Mouse (Mus musculus) brain, embryonic 14.5 days (tissue): Measurements from ENCODE around the gene Rcn1.

Source experiments
- CTCF ChIP-seq: fragments of 200-500 bp; IDR thresholded peaks from 2 replicates; pipeline ENCODE4 v1.5.1; 2012; ENCODE audit warnings: inconsistent platforms, mild to moderate bottlenecking, moderate library complexity, borderline replicate concordance; ENCODE audit not compliant: insufficient read depth, insufficient read length; ENCODE audit errors: extremely low read depth
- POLR2A ChIP-seq: fragments of 200-500 bp; IDR thresholded peaks from 2 replicates; pipeline ENCODE4 v1.6.1; 2012; ENCODE audit warnings: mild to moderate bottlenecking, inconsistent platforms, borderline replicate concordance; ENCODE audit not compliant: poor library complexity, insufficient read depth, insufficient read length, severe bottlenecking; ENCODE audit errors: extremely low read depth

- TF ChIP-seq CTCF (peak; percentile 39; the same call in 1 of the 2 replicates), POLR2A (no peak)
Observed at GRCm38 (mm10) chr2:105432927-105433326, 33.8 kb upstream of the Rcn1 start.
